Mouse (Mus musculus) embryonic facial prominence, embryonic 13.5 days (tissue): ENCODE results near the gene Ccdc126. TPM values are rescaled to one million over a fixed set of nuclear protein-coding genes. Genes with fewer than 3 reads are reported as not detected.
A peak's percentile ranks its signal among the peaks of the same experiment; 100 is the strongest.
"Not testable (repeated sequence)": the region's sequence is repeated elsewhere in the genome, so short reads cannot be mapped to it uniquely, and the experiment has no call there.

Experiments
- ATAC-seq: fragments of 200-750 bp; cut with Nextera tagmentation; 2 replicates; pipeline ENCODE4 v1.8.0; 2017; ENCODE audit warnings: low read depth; ENCODE audit not compliant: insufficient number of reproducible peaks, insufficient read depth, low FRiP score, low TSS enrichment
- H3K27ac ChIP-seq: fragments of 300-500 bp; sonication (generic); 2 replicates; pipeline ENCODE4 v1.5.1; 2015; ENCODE audit warnings: moderate library complexity, mild to moderate bottlenecking, inconsistent platforms
- H3K27me3 ChIP-seq: fragments of 300-500 bp; sonication (generic); 2 replicates; pipeline ENCODE4 v1.6.1; 2015; ENCODE audit warnings: mild to moderate bottlenecking, inconsistent platforms
- H3K36me3 ChIP-seq: fragments of 300-500 bp; sonication (generic); 2 replicates; pipeline ENCODE4 v1.6.1; 2015; ENCODE audit warnings: mild to moderate bottlenecking, inconsistent platforms
- H3K4me1 ChIP-seq: fragments of 300-500 bp; sonication (generic); 2 replicates; pipeline ENCODE4 v1.6.1; 2015; ENCODE audit warnings: inconsistent platforms
- H3K4me2 ChIP-seq: fragments of 300-500 bp; sonication (generic); 2 replicates; pipeline ENCODE4 v1.6.1; 2015; ENCODE audit warnings: moderate library complexity, mild to moderate bottlenecking, inconsistent platforms
- H3K4me3 ChIP-seq: fragments of 300-500 bp; sonication (generic); 2 replicates; pipeline ENCODE4 v1.5.1; 2015; ENCODE audit warnings: mild to moderate bottlenecking, inconsistent platforms
- H3K9ac ChIP-seq: fragments of 300-500 bp; sonication (generic); 2 replicates; pipeline ENCODE4 v1.6.1; 2015; ENCODE audit warnings: mild to moderate bottlenecking, inconsistent platforms
- H3K9me3 ChIP-seq: fragments of 300-500 bp; sonication (generic); 2 replicates; pipeline ENCODE4 v1.6.1; 2016; ENCODE audit warnings: inconsistent platforms
- WGBS: fragments of 180-500 bp; shearing (Covaris S2); methylation state at CpG from one replicate; pipeline ENCODE4 v1.1.7; 2015; ENCODE audit warnings: mixed read lengths; 5-methylcytosine and 5-hydroxymethylcytosine counted together
- polyA plus RNA-seq: library from polyadenylated mRNA; unstranded; fragments of >200 nt; fragmentation: Nextera tagmentation; extraction: Ambion mirVana; gene quantifications from 2 replicates; pipeline ENCODE4 v1.2.1, GENCODE M21; 2015

The Ccdc126 gene
- polyA plus RNA-seq, result 11.1 and 11.5 TPM in 2 replicates

DNA sequence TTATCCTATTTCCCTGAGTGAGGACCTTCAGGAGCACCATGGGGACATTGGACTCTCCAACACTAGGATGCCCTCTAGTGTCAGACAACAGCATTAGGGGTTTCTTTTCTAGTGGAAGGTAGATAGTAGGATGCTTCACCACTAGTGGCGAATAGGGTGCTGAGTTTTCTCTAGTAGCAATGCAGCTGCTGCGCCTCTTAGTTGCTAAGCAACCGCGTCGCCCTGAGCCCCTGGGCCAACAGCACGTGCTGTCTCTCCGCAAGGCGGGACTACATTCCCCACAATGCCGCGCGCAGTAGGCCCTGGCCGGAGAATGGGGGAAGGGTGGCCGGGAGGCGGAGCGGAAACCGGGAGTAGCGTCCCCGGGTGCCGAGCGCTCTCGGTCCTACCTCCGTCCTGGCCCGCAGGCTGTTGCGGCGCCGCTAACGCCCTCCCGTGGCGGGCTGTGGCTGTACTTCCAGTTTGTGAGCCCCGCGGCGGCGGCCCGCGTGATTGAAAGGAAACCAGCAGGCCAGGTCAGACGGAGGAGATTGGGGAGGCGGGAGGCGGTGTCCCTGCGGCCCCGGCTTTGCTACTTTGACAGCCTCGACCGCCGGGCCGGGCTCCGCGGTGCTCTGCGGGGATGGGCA, at the start of gene Ccdc126:
Ccdc126 (plus strand) TSS at position 309 of the 629 bp plus-strand sequence.
- Histone ChIP-seq H3K4me2 (peak within 1 kb of the TSS; percentile 65), H3K36me3 (no peaks in the 10 kb centered on the region), H3K9me3 (no peaks in the 10 kb centered on the region), H3K4me3 (peak within 1 kb of the TSS; percentile 74), H3K9ac (peak within 1 kb of the TSS; percentile 86), H3K27me3 (no peaks in the 10 kb centered on the region), H3K27ac (peak within 1 kb of the TSS; percentile 82), H3K4me1 (peaks cover 13% of the 10 kb centered on the region)
- WGBS, result under 1% methylated on average over 47 of the region's 47 CpGs
- peak; percentile 98 for ATAC-seq

DNA sequence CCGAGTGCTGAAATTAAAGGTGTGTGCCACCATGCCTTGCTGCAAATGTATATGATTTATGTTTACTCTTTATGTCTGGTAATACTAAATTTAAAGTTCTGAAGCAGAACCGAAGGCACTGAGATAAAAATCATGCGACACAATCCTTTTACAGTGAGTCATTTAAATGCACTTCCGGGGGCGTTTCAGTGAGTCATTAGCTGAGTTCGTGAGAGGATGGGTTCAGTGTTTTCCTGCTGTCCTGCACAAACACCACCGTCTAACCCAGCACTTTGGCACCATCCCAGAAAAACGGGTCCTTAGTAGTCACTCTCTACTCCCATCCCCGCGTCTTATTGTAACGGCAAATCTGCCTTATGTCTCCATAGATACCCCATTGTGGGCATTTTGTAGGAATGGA, 49.2 kb upstream of the Ccdc126 start:
- WGBS, result 72% methylated on average over 11 of the region's 11 CpGs
- no peak overlapping the region for H3K4me2 ChIP-seq
- H3K9ac ChIP-seq, result no peak overlapping the region
- H3K36me3 ChIP-seq, result no peaks in the 10 kb centered on the region
- H3K9me3 ChIP-seq, result no peaks in the 10 kb centered on the region
- no peak for ATAC-seq
- no peak overlapping the region for H3K4me3 ChIP-seq
- H3K4me1 ChIP-seq, result no peaks in the 10 kb centered on the region
- no peaks in the 10 kb centered on the region for H3K27me3 ChIP-seq
- H3K27ac ChIP-seq, result no peak overlapping the region

DNA sequence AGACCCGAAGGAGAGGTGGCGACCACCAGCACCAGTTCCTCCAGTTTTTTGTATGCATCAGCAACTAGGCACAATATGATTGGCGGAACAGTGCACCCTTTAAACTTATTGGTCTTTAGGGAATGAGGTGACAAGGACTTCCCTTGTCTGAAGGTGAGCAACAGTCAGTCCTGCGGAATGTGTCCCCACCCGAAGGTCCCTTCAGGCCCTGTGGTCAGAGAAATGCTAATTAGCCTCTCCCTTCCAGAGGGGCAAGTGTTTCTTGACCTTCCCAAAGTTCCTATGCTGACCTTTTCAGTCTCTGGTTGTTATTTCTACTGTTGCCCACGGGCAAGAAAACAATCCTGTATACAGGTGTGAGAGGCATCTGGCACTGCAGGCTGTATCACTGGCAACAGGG, 47.3 kb upstream of the Ccdc126 start:
- no peaks in the 10 kb centered on the region for H3K9me3 ChIP-seq
- H3K4me1 ChIP-seq, result no peaks in the 10 kb centered on the region
- H3K9ac ChIP-seq, result no peak overlapping the region
- WGBS, result 59% methylated on average over 6 of the region's 6 CpGs
- no peak for ATAC-seq
- no peaks in the 10 kb centered on the region for H3K27me3 ChIP-seq
- no peaks in the 10 kb centered on the region for H3K36me3 ChIP-seq
- H3K4me2 ChIP-seq, result no peak overlapping the region
- no peak overlapping the region for H3K27ac ChIP-seq
- no peak overlapping the region for H3K4me3 ChIP-seq

DNA sequence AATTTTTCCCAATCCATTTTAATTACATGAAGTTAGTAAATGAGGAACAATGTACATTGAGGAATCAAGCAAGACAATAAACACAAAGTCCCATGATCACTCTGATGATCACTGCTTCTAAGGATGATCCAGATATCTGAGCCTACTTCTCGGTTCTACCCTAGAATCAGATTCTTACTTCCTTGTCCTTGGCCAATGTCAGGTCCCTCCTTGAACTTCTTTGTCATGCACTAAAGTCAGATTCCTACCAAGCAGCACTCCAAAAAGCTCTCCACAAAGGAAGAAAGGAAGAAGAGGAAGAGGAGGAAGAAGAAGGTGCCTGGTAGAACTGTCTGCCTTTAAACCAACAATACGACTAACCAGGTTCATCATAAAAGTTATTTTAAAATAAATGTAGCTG, 46.2 kb upstream of the Ccdc126 start:
- Histone ChIP-seq H3K9ac (no peak overlapping the region), H3K4me2 (no peak overlapping the region), H3K36me3 (no peaks in the 10 kb centered on the region), H3K27me3 (no peaks in the 10 kb centered on the region), H3K9me3 (no peaks in the 10 kb centered on the region), H3K4me1 (no peaks in the 10 kb centered on the region), H3K27ac (no peak overlapping the region), H3K4me3 (no peak overlapping the region)
- WGBS, result 82% methylated on average over 2 of the region's 2 CpGs
- no peak for ATAC-seq

DNA sequence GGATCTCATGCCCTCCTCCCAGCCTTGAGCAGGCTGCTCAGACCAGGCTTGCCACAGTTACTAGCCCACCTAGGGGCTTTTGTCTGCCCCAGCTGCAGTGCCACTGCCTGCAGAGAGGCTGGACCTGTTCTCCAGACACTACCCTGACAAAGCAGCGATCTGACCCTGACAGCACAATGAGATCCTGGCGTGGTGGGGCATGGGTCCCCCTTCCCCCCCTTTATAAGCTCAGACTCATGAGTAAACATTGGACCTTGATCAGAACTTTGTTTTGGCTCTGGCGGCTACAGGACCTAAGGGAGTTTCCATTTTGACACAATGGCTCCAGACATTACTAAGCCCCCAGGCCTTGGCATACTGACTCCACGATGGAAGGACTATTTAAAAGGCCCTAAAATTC, 45.1 kb upstream of the Ccdc126 start:
- H3K27ac ChIP-seq, result no peak overlapping the region
- no peak overlapping the region for H3K4me3 ChIP-seq
- H3K27me3 ChIP-seq, result no peaks in the 10 kb centered on the region
- 17% methylated on average over 4 of the region's 4 CpGs for WGBS
- no peak overlapping the region for H3K9ac ChIP-seq
- no peaks in the 10 kb centered on the region for H3K4me1 ChIP-seq
- no peaks in the 10 kb centered on the region for H3K36me3 ChIP-seq
- no peak for ATAC-seq
- no peak overlapping the region for H3K4me2 ChIP-seq
- H3K9me3 ChIP-seq, result no peaks in the 10 kb centered on the region

DNA sequence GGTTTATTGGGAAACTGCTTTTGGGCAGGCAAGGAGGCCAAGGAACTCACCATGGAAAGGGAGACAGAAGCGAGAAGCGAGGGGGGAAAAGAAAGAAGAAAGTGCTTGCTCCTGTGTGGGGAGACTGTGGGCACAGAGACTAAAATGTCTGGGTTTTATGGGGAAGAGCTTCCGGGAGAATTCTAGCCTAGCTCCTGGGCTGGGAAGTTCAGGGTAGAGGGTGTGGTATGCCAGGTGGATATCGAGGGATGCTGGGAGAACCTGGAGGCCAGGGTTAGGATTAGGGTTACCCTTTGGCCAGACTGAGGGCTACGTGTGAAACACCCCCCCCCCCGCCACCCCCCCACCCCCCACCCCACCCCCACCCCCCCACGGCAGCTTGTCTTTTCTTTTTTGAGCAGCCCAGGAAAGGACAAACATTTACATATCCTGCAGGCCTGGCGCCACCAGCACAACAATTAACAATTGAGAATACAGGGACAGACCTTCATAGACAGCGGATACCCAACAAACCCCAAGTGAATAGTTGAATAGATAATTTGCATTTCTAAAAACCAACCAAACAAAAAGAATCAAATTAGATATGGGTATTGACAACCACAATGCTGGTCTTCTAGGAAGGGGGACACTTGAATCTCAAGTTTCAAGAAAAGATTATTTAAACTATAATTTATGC, 44.5 kb upstream of the Ccdc126 start:
- H3K4me3 ChIP-seq, result no peak overlapping the region
- 64% methylated on average over 9 of the region's 9 CpGs for WGBS
- no peaks in the 10 kb centered on the region for H3K36me3 ChIP-seq
- H3K27ac ChIP-seq, result no peak overlapping the region
- H3K9me3 ChIP-seq, result no peaks in the 10 kb centered on the region
- H3K9ac ChIP-seq, result no peak overlapping the region
- no peaks in the 10 kb centered on the region for H3K27me3 ChIP-seq
- no peak for ATAC-seq
- no peaks in the 10 kb centered on the region for H3K4me1 ChIP-seq
- no peak overlapping the region for H3K4me2 ChIP-seq

DNA sequence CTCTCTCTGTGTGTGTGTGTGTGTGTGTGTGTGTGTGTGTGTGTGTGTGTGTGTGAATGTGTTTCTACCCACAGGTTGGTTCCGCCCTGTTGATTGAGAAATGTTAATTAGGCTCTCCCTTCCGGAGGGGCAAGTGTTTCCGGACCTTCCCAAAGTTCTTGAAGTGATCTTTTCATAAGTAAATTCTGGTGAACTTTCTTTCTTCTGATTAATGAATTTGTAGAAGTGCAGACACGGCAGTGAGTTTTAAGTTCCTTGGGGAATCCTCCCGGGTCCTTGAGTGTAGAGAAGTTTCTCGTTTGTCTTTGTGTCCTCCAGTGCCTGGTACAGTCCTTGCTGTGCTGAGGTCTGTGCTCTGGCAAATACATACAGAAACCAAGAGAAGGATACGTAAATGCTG, 43.8 kb upstream of the Ccdc126 start:
- no peak overlapping the region for H3K4me2 ChIP-seq
- no peak overlapping the region for H3K27ac ChIP-seq
- H3K4me1 ChIP-seq, result no peaks in the 10 kb centered on the region
- no peaks in the 10 kb centered on the region for H3K36me3 ChIP-seq
- no peak overlapping the region for H3K4me3 ChIP-seq
- no peaks in the 10 kb centered on the region for H3K9me3 ChIP-seq
- no peak overlapping the region for H3K9ac ChIP-seq
- 83% methylated on average over 7 of the region's 7 CpGs for WGBS
- no peaks in the 10 kb centered on the region for H3K27me3 ChIP-seq
- no peak for ATAC-seq

DNA sequence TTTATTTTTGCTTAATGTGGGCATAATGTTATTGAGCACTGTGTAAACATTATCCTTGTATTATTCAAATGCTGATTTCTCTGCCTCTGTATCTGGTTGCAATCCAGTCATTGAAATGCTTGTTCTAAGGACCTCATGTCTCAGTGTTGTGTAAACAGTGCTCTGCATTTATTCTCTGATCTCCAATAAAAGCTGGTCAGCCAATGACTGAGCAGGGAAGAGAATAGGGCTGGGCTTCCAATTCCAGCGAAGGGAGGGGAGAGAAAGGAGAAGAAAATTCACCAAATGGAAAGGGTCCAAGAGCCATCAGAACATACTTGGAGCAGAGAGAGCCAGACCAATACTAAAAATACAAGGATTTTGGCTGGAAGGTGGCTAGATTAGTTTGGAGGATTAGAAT, 38.1 kb upstream of the Ccdc126 start:
- H3K27ac ChIP-seq, result no peak overlapping the region
- H3K9ac ChIP-seq, result no peak overlapping the region
- no peaks in the 10 kb centered on the region for H3K9me3 ChIP-seq
- no peaks in the 10 kb centered on the region for H3K27me3 ChIP-seq
- ATAC-seq, result no peak
- H3K36me3 ChIP-seq, result no peaks in the 10 kb centered on the region
- H3K4me2 ChIP-seq, result no peak overlapping the region
- no peak overlapping the region for H3K4me3 ChIP-seq
- H3K4me1 ChIP-seq, result no peaks in the 10 kb centered on the region
- WGBS, result 38% methylated on average over 1 of the region's 1 CpGs

DNA sequence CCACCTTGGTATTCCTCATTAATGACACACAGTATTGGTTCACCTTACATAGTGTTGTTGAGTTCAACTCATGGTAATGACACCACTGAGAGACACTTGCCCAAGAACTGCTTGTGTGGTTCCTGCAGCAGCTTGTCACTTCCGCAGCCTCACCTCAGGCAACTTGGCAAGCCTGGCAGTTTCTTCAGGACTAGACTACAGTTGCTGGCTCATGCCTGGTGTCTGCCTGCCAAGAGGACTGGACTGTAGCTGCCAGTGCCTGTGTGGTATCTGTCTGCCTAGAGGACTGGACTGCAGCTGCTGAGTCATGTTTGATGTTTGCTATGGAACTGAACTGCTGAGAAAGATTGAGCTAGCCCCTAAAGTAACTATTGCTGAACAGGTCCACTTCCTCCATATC, 37.0 kb upstream of the Ccdc126 start:
- Histone ChIP-seq H3K4me2 (no peak overlapping the region), H3K4me3 (no peak overlapping the region), H3K36me3 (no peaks in the 10 kb centered on the region), H3K9ac (no peak overlapping the region), H3K9me3 (no peaks in the 10 kb centered on the region), H3K27ac (no peak overlapping the region), H3K27me3 (no peaks in the 10 kb centered on the region), H3K4me1 (no peaks in the 10 kb centered on the region)
- ATAC-seq, result no peak
- 95% methylated on average over 1 of the region's 1 CpGs for WGBS

DNA sequence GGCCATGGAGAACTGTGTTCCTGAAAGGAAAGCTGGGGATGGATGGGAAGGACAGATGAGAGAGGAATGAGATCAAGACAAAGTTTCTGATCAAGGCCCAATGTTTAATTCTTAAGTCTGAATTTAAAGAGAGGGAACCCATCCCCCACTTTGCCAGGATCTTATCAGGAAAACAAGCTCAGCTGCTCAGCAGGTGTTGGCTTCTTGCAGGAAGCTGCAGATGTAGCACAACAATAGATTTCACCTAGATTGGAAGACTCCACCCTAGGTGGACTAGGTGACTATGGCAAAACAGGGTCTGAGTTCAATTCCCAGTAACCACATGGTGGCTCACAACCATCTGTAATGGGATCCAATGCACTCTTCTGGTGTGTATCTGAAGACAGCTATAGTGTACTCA, 20.8 kb upstream of the Ccdc126 start:
- Histone ChIP-seq H3K27ac (no peak overlapping the region), H3K27me3 (no peaks in the 10 kb centered on the region), H3K9me3 (no peaks in the 10 kb centered on the region), H3K36me3 (no peaks in the 10 kb centered on the region), H3K4me2 (no peak overlapping the region), H3K9ac (no peak overlapping the region), H3K4me1 (no peaks in the 10 kb centered on the region), H3K4me3 (no peak overlapping the region)
- ATAC-seq, result no peak

DNA sequence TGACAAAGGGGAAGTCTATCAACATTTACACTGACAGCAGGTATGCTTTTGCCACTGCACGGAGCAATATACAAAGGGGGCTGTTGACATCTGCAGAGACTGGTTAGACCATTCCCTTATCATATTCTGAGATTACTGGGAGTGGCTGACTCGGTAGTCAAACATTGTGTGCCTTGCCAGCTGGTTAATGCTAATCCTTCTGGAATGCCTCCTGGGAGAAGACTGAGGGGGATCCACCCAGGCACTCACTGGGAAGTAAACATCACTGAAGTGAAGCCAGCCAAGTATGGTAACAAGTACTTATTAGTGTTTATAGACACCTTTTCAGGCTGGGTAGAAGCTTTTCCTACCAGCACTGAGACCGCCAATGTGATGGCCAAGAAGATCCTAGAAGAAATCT, 4.3 kb upstream of the Ccdc126 start:
- H3K27me3 ChIP-seq, H3K4me1 ChIP-seq, H3K4me2 ChIP-seq, H3K9ac ChIP-seq, H3K9me3 ChIP-seq, ATAC-seq, H3K36me3 ChIP-seq, H3K4me3 ChIP-seq, H3K27ac ChIP-seq: not testable (repeated sequence)
- 63% methylated on average over 3 of the region's 3 CpGs for WGBS

DNA sequence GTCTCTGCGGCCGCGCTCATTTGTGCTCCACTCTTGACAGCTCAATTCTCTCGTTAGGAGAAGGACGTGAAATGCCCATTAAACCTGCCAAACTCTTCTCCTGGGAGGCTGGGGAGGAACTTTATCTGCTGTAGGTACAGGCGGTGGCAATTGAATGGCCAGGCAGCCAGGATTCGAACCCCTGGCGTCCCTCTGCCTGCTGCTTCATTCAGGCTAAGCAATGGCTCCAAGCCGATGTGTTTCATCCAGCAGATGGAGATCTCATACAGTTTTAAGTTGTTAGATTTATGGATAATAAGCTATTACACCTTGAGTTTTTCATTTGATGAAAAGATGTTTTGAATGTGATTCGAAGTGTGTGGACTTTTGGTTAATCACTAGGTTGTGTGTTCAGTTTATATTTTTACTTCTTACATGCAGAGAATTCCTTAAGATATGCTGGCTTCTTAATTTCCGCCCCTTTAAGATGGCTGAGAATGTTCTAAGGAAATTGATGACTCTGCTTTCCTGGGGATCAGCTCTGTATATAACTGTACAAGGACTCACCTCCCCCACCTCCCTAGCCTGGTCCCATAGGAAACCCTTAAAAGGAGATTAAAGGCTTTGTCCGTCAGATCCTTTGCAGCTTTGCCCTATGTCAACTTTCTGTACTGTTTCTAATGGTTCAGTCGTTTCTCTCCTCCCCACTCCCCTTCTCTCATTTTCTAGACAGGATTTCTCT, 681 bp downstream of the Ccdc126 start:
- Histone ChIP-seq H3K4me2 (peak overlapping the region; percentile 65), H3K27ac (peak overlapping the region; percentile 82), H3K4me1 (peaks cover 15% of the 10 kb centered on the region), H3K9me3 (no peaks in the 10 kb centered on the region), H3K9ac (peak overlapping the region; percentile 86), H3K27me3 (no peaks in the 10 kb centered on the region), H3K4me3 (peak overlapping the region; percentile 74), H3K36me3 (no peaks in the 10 kb centered on the region)
- no peak for ATAC-seq
- WGBS, result 10% methylated on average over 13 of the region's 13 CpGs
